Mouse (Mus musculus) heart, adult 2 months (tissue): ENCODE measurements around the gene Mnt.

Experiments
- CTCF ChIP-seq: fragments of 200-600 bp; IDR thresholded peaks from 2 replicates; pipeline ENCODE4 v1.8.1; 2022; ENCODE audit warnings: antibody characterized with exemption, mild to moderate bottlenecking, moderate library complexity
- POLR2A ChIP-seq: fragments of 200-500 bp; IDR thresholded peaks from 2 replicates; pipeline ENCODE4 v1.6.1; 2011; ENCODE audit warnings: mild to moderate bottlenecking, low read depth, low read length, control low read depth; ENCODE audit not compliant: insufficient read depth

DNA sequence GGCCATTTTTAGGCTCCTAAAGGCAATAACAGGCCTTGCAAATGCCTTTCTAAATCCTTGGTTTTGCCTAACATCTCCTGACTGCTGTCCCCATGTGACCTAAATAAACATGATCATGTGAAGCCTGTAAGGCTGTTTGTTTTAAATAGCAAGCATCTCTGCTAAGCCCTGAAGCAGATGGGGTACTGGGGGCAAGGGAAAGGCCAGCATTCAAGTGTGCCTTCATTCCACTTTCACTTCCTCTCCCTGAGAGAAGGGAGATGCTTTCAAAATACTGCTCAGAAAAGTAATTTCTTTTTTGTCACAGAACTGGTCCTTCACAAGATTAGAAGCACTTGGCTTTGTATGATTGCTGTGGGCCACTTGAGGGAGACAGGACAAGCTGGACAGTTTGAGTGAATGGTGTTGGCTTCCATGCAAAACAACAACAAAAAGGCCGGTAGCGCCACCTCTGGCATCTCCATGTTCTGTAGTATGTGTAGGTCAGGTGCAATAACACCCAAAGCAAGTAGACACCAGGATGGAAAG lies 2.3 kb upstream of the Mnt start:
- TF ChIP-seq POLR2A (no peak), CTCF (no peak)
